Mouse (Mus musculus): ENCODE data around the gene Npas4. TPM values are rescaled to one million over a fixed set of nuclear protein-coding genes. Genes with fewer than 3 reads are reported as not detected.
A peak's percentile ranks its signal among the peaks of the same experiment; 100 is the strongest.

Npas4 gene
- polyA plus RNA-seq, 1 experiment from 2014 or later: 0.18 TPM

- Histone ChIP-seq H3K9me3 (ENCODE audit: control insufficient read depth, low read length) (no peaks in the 10 kb centered on the region), H3K4me3 (ENCODE audit: control insufficient read depth in 1 of 2, insufficient read depth in 1 of 2, low read depth in 1 of 2, low read length in 2 of 2) (peak within 1 kb of the TSS; percentile 65 to 85), H3K27me3 (ENCODE audit: control insufficient read depth, insufficient read depth, low read length) (no peaks in the 10 kb centered on the region), H3K36me3 (ENCODE audit: control insufficient read depth, insufficient read depth, low read length) (peaks cover 33% of the 10 kb centered on the region), H3K4me1 (ENCODE audit: control insufficient read depth in 2 of 2, insufficient read depth in 2 of 2, low read length in 2 of 2) (peaks cover 2 to 6% of the 10 kb centered on the region in 2 experiments; a peak in 3 of 4 replicates), H3K9ac (ENCODE audit: low read length) (peak within 1 kb of the TSS; percentile 75), H3K27ac (replicated peaks in 1 of 2; ENCODE audit: control insufficient read depth in 1 of 2, insufficient read depth in 1 of 2, low read depth in 2 of 2, low read length in 2 of 2) (peak within 1 kb of the TSS; percentile 93 to 96), H3K4me2 (ENCODE audit: low read length) (peak within 1 kb of the TSS; percentile 81)
- peak; percentile 95 for ATAC-seq (ENCODE audit: insufficient number of reproducible peaks, insufficient read depth, low FRiP score, low read depth)
- under 1% methylated on average over 59 of the region's 62 CpGs for WGBS
These were observed 33.7 kb upstream of the Npas4 start, which contains the start of gene Slc29a2 for GRCm38 (mm10) chr19:5023621-5024479. Slc29a2 (plus strand) TSS chr19:5023860.

- Histone ChIP-seq H3K9me3 (ENCODE audit: control insufficient read depth, low read length) (no peaks in the 10 kb centered on the region), H3K4me3 (ENCODE audit: control insufficient read depth in 1 of 2, insufficient read depth in 1 of 2, low read depth in 1 of 2, low read length in 2 of 2) (no peak overlapping the region), H3K27me3 (ENCODE audit: control insufficient read depth, insufficient read depth, low read length) (no peaks in the 10 kb centered on the region), H3K4me2 (ENCODE audit: low read length) (no peak overlapping the region), H3K9ac (ENCODE audit: low read length) (no peak overlapping the region), H3K4me1 (ENCODE audit: control insufficient read depth in 2 of 2, insufficient read depth in 2 of 2, low read length in 2 of 2) (peaks cover 8 to 10% of the 10 kb centered on the region in 2 experiments), H3K36me3 (ENCODE audit: control insufficient read depth, insufficient read depth, low read length) (peaks cover 9% of the 10 kb centered on the region), H3K27ac (replicated peaks in 1 of 2; ENCODE audit: control insufficient read depth in 1 of 2, insufficient read depth in 1 of 2, low read depth in 2 of 2, low read length in 2 of 2) (no peak overlapping the region)
- no peak for ATAC-seq (ENCODE audit: insufficient number of reproducible peaks, insufficient read depth, low FRiP score, low read depth)
- 73% methylated on average over 2 of the region's 2 CpGs for WGBS
These were observed 31.3 kb upstream of the Npas4 start for GRCm38 (mm10) chr19:5021416-5021815.

- H3K4me1 ChIP-seq (ENCODE audit: control insufficient read depth in 2 of 2, insufficient read depth in 2 of 2, low read length in 2 of 2): peaks cover 14 to 18% of the 10 kb centered on the region in 2 experiments
- 69% methylated on average over 3 of the region's 3 CpGs for WGBS
- no peaks in the 10 kb centered on the region for H3K36me3 ChIP-seq (ENCODE audit: control insufficient read depth, insufficient read depth, low read length)
- H3K4me2 ChIP-seq (ENCODE audit: low read length): no peak overlapping the region
- H3K4me3 ChIP-seq (ENCODE audit: control insufficient read depth in 1 of 2, insufficient read depth in 1 of 2, low read depth in 1 of 2, low read length in 2 of 2): no peak overlapping the region
- ATAC-seq (ENCODE audit: insufficient number of reproducible peaks, insufficient read depth, low FRiP score, low read depth): no peak
- H3K27ac ChIP-seq (replicated peaks in 1 of 2; ENCODE audit: control insufficient read depth in 1 of 2, insufficient read depth in 1 of 2, low read depth in 2 of 2, low read length in 2 of 2): no peak overlapping the region
- H3K27me3 ChIP-seq (ENCODE audit: control insufficient read depth, insufficient read depth, low read length): no peaks in the 10 kb centered on the region
- H3K9ac ChIP-seq (ENCODE audit: low read length): no peak overlapping the region
- H3K9me3 ChIP-seq (ENCODE audit: control insufficient read depth, low read length): no peaks in the 10 kb centered on the region
These were observed 28.1 kb upstream of the Npas4 start for GRCm38 (mm10) chr19:5018191-5018590.

- 67% methylated on average over 4 of the region's 4 CpGs for WGBS
These were observed 27.5 kb upstream of the Npas4 start for GRCm38 (mm10) chr19:5017611-5018010.

GRCm38 (mm10) chr19:5016782-5017181, 26.7 kb upstream of the Npas4 start:
- H3K36me3 ChIP-seq (ENCODE audit: control insufficient read depth, insufficient read depth, low read length): no peaks in the 10 kb centered on the region
- ATAC-seq (ENCODE audit: insufficient number of reproducible peaks, insufficient read depth, low FRiP score, low read depth): no peak
- peak overlapping the region; percentile 58 for H3K9ac ChIP-seq (ENCODE audit: low read length)
- H3K27me3 ChIP-seq (ENCODE audit: control insufficient read depth, insufficient read depth, low read length): no peaks in the 10 kb centered on the region
- H3K9me3 ChIP-seq (ENCODE audit: control insufficient read depth, low read length): no peaks in the 10 kb centered on the region
- H3K4me2 ChIP-seq (ENCODE audit: low read length): peak overlapping the region; percentile 55
- WGBS: 16% methylated on average over 12 of the region's 12 CpGs
- peak overlapping the region in 1 of 2 experiments; percentile 10; a peak in 1 of 4 replicates for H3K4me3 ChIP-seq (ENCODE audit: control insufficient read depth in 1 of 2, insufficient read depth in 1 of 2, low read depth in 1 of 2, low read length in 2 of 2)
- peaks cover 14 to 18% of the 10 kb centered on the region in 2 experiments for H3K4me1 ChIP-seq (ENCODE audit: control insufficient read depth in 2 of 2, insufficient read depth in 2 of 2, low read length in 2 of 2)
- peak overlapping the region; percentile 92 to 94 for H3K27ac ChIP-seq (replicated peaks in 1 of 2; ENCODE audit: control insufficient read depth in 1 of 2, insufficient read depth in 1 of 2, low read depth in 2 of 2, low read length in 2 of 2)

More at GRCm38 (mm10) chr19:5017611-5018010, 27.5 kb upstream of the Npas4 start:
- Histone ChIP-seq H3K9ac (ENCODE audit: low read length) (no peak overlapping the region), H3K4me1 (ENCODE audit: control insufficient read depth in 2 of 2, insufficient read depth in 2 of 2, low read length in 2 of 2) (peaks cover 14 to 18% of the 10 kb centered on the region in 2 experiments), H3K4me2 (ENCODE audit: low read length) (no peak overlapping the region), H3K27me3 (ENCODE audit: control insufficient read depth, insufficient read depth, low read length) (no peaks in the 10 kb centered on the region), H3K27ac (replicated peaks in 1 of 2; ENCODE audit: control insufficient read depth in 1 of 2, insufficient read depth in 1 of 2, low read depth in 2 of 2, low read length in 2 of 2) (no peak overlapping the region), H3K4me3 (ENCODE audit: control insufficient read depth in 1 of 2, insufficient read depth in 1 of 2, low read depth in 1 of 2, low read length in 2 of 2) (no peak overlapping the region), H3K36me3 (ENCODE audit: control insufficient read depth, insufficient read depth, low read length) (no peaks in the 10 kb centered on the region), H3K9me3 (ENCODE audit: control insufficient read depth, low read length) (no peaks in the 10 kb centered on the region)
- ATAC-seq (ENCODE audit: insufficient number of reproducible peaks, insufficient read depth, low FRiP score, low read depth): no peak

GRCm38 (mm10) chr19:5016221-5016742, 26.2 kb upstream of the Npas4 start:
- Histone ChIP-seq H3K9ac (ENCODE audit: low read length) (peak overlapping the region; percentile 58), H3K9me3 (ENCODE audit: control insufficient read depth, low read length) (no peaks in the 10 kb centered on the region), H3K36me3 (ENCODE audit: control insufficient read depth, insufficient read depth, low read length) (no peaks in the 10 kb centered on the region), H3K27me3 (ENCODE audit: control insufficient read depth, insufficient read depth, low read length) (no peaks in the 10 kb centered on the region), H3K4me1 (ENCODE audit: control insufficient read depth in 2 of 2, insufficient read depth in 2 of 2, low read length in 2 of 2) (peaks cover 14 to 18% of the 10 kb centered on the region in 2 experiments), H3K4me2 (ENCODE audit: low read length) (peak overlapping the region; percentile 55), H3K27ac (replicated peaks in 1 of 2; ENCODE audit: control insufficient read depth in 1 of 2, insufficient read depth in 1 of 2, low read depth in 2 of 2, low read length in 2 of 2) (peak overlapping the region; percentile 92 to 94), H3K4me3 (ENCODE audit: control insufficient read depth in 1 of 2, insufficient read depth in 1 of 2, low read depth in 1 of 2, low read length in 2 of 2) (peak overlapping the region in 1 of 2 experiments; percentile 10; a peak in 1 of 4 replicates)
- peak; percentile 77 for ATAC-seq (ENCODE audit: insufficient number of reproducible peaks, insufficient read depth, low FRiP score, low read depth)
- 11% methylated on average over 10 of the region's 10 CpGs for WGBS

- no peak for ATAC-seq (ENCODE audit: insufficient number of reproducible peaks, insufficient read depth, low FRiP score, low read depth)
- WGBS: 23% methylated on average over 8 of the region's 8 CpGs
These were observed 24.9 kb upstream of the Npas4 start for GRCm38 (mm10) chr19:5014961-5015398.

More at GRCm38 (mm10) chr19:5014961-5015398, 24.9 kb upstream of the Npas4 start:
- H3K4me2 ChIP-seq (ENCODE audit: low read length): no peak overlapping the region
- H3K9ac ChIP-seq (ENCODE audit: low read length): no peak overlapping the region
- no peaks in the 10 kb centered on the region for H3K27me3 ChIP-seq (ENCODE audit: control insufficient read depth, insufficient read depth, low read length)
- no peaks in the 10 kb centered on the region for H3K36me3 ChIP-seq (ENCODE audit: control insufficient read depth, insufficient read depth, low read length)
- no peak overlapping the region for H3K4me3 ChIP-seq (ENCODE audit: control insufficient read depth in 1 of 2, insufficient read depth in 1 of 2, low read depth in 1 of 2, low read length in 2 of 2)
- no peaks in the 10 kb centered on the region for H3K9me3 ChIP-seq (ENCODE audit: control insufficient read depth, low read length)
- H3K27ac ChIP-seq (replicated peaks in 1 of 2; ENCODE audit: control insufficient read depth in 1 of 2, insufficient read depth in 1 of 2, low read depth in 2 of 2, low read length in 2 of 2): peak overlapping the region in 1 of 2 experiments; percentile 94; a peak in 1 of 4 replicates
- peaks cover 14 to 18% of the 10 kb centered on the region in 2 experiments for H3K4me1 ChIP-seq (ENCODE audit: control insufficient read depth in 2 of 2, insufficient read depth in 2 of 2, low read length in 2 of 2)
